Mouse (Mus musculus) intestine, embryonic 16.5 days (tissue): ENCODE data around the gene Gm26558. TPM values are rescaled to one million over a fixed set of nuclear protein-coding genes. Genes with fewer than 3 reads are reported as not detected.

Source experiments
- ATAC-seq: fragments of 200-750 bp; cut with Nextera tagmentation; 2 replicates; pipeline ENCODE4 v1.8.0; 2017; ENCODE audit warnings: moderate TSS enrichment, moderate library complexity
- H3K27ac ChIP-seq: fragments of 300-500 bp; sonication (generic); 2 replicates; pipeline ENCODE4 v1.5.1; 2014; ENCODE audit warnings: mild to moderate bottlenecking, low read length
- H3K27me3 ChIP-seq: fragments of 300-500 bp; sonication (generic); replicated peaks from 2 replicates; pipeline ENCODE4 v1.6.1; 2014; ENCODE audit warnings: low read length, control low read depth, mixed read lengths; ENCODE audit not compliant: control insufficient read depth, insufficient read depth
- H3K36me3 ChIP-seq: fragments of 300-500 bp; sonication (generic); 2 replicates; pipeline ENCODE4 v1.6.1; 2014; ENCODE audit warnings: low read length, control low read depth; ENCODE audit not compliant: control insufficient read depth, insufficient read depth
- H3K4me1 ChIP-seq: fragments of 300-500 bp; sonication (generic); 2 replicates; pipeline ENCODE4 v1.6.1; 2014; ENCODE audit warnings: low read length, control low read depth, mixed read lengths; ENCODE audit not compliant: control insufficient read depth, insufficient read depth
- H3K4me2 ChIP-seq: fragments of 300-500 bp; sonication (generic); 2 replicates; pipeline ENCODE4 v1.6.1; 2014; ENCODE audit warnings: low read depth, low read length, control low read depth
- H3K4me3 ChIP-seq: fragments of 300-500 bp; sonication (generic); 2 replicates; pipeline ENCODE4 v1.5.1; 2014; ENCODE audit warnings: mild to moderate bottlenecking, low read length
- H3K9ac ChIP-seq: fragments of 300-500 bp; sonication (generic); 2 replicates; pipeline ENCODE4 v1.6.1; 2014; ENCODE audit warnings: low read depth, low read length
- H3K9me3 ChIP-seq: fragments of 300-500 bp; sonication (generic); 2 replicates; pipeline ENCODE4 v1.6.1; 2016; ENCODE audit warnings: low read length, control low read depth; ENCODE audit not compliant: control insufficient read depth
- WGBS: fragments of 180-500 bp; shearing (Covaris S2); extraction: QIAGEN DNeasy Blood & Tissue Kit; methylation state at CpG from one replicate; pipeline ENCODE4 v1.1.7; 2014; 5-methylcytosine and 5-hydroxymethylcytosine counted together
- polyA plus RNA-seq: library from polyadenylated mRNA; unstranded; fragments of >200 nt; fragmentation: Nextera tagmentation; extraction: Ambion mirVana; gene quantifications from 2 replicates; pipeline ENCODE4 v1.2.1, GENCODE M21; 2015

The Gm26558 gene
- 2.5 and 3.0 TPM in 2 replicates for polyA plus RNA-seq

DNA sequence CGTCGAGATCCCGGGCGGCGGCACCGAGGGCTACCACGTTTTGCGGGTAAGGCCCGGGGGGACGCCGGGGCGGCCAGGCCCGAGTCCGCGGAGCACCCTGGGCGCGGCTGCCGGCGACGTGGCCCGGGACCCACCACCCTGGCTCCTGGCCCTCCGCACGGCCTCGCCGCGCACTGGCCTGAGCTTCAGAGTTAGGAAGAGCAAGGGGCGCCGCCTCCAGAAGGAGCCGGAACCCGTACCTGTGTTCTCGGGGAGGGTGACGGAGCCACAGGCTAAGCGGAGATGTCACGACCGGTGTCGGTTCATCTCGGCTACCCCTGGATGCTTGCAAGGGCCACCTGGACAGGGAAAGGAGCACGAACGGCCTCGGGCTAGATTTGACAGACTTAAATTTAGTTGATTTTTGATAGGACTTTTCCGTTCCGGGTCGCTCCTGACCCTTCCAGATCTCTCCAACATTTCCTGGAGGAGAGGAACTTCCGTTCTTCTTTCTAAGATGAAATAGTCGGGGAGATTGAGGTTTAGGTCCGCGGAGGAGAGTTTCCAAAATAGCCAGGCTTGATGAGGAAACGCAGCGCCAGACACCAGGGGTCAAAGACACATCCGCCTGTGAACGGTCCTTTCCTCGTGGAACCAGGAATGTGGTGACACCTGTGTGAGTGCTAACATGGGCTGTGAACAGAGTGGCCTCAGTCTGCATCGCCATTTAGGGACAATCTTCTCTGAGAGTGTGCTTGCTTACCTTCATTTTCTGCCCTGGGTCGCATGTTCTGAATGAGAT, at the start of gene Gm26558:
Gm26558 (minus strand) TSS at position 394 of the 781 bp plus-strand sequence.
- Histone ChIP-seq H3K4me3 (peak within 1 kb of the TSS; percentile 93), H3K9ac (peak within 1 kb of the TSS; percentile 96), H3K4me2 (peak within 1 kb of the TSS; percentile 76), H3K4me1 (peaks cover 14% of the 10 kb centered on the region), H3K36me3 (no peaks in the 10 kb centered on the region), H3K27me3 (no peaks in the 10 kb centered on the region), H3K9me3 (no peaks in the 10 kb centered on the region), H3K27ac (peak within 1 kb of the TSS; percentile 95)
- peak; percentile 82 for ATAC-seq
- WGBS: under 1% methylated on average over 54 of the region's 54 CpGs

DNA sequence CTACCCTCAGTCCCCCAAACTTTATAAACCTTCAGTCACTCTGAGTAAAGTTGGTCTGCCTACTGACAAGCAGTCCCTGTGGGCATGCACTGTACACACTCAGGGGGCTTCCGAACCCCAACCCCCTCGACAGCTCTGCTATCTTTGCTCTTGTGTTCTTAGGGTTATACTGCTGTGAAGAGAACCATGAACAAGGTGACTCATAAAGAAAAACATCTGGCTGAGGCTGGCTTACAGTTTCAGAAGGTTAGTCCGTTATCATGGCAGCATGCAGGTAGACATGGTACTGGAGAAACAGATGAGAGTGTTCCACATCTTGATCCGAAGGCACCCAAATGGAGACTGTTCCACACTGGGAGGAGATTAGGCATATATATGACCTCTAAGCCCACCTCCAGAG, 49.0 kb upstream of the Gm26558 start:
- H3K27me3 ChIP-seq: no peaks in the 10 kb centered on the region
- WGBS: 96% methylated on average over 4 of the region's 4 CpGs
- H3K36me3 ChIP-seq: peaks cover 13% of the 10 kb centered on the region; the same call in 1 of the 2 replicates
- ATAC-seq: no peak
- H3K4me3 ChIP-seq: no peak overlapping the region
- no peak overlapping the region for H3K9ac ChIP-seq
- H3K4me2 ChIP-seq: no peak overlapping the region
- H3K4me1 ChIP-seq: no peaks in the 10 kb centered on the region
- no peak overlapping the region for H3K27ac ChIP-seq
- H3K9me3 ChIP-seq: no peaks in the 10 kb centered on the region

DNA sequence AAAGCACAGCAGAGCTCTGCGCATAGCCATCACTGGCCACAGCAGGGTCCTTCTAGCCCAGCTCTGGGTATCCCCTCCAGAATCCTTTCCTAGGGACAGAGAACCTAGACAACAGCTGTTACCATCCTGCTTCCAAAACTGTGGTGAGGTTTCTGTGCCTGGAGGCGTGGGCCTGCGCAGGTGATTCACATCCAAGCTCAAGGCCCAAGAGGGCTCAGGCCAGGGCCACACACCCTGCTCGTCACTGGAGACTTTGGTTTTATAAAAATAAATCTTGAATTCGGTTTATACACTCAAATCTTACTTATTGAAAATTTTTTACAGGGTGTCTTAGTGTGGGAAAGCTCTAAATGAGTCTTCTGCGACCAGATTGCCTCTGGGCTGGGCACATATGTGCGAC, 48.3 kb upstream of the Gm26558 start:
- WGBS: 90% methylated on average over 7 of the region's 7 CpGs
- Histone ChIP-seq H3K36me3 (peaks cover 11% of the 10 kb centered on the region; the same call in 1 of the 2 replicates), H3K4me2 (no peak overlapping the region), H3K27me3 (no peaks in the 10 kb centered on the region), H3K4me3 (no peak overlapping the region), H3K27ac (no peak overlapping the region), H3K4me1 (no peaks in the 10 kb centered on the region), H3K9ac (no peak overlapping the region), H3K9me3 (no peaks in the 10 kb centered on the region)
- no peak for ATAC-seq

DNA sequence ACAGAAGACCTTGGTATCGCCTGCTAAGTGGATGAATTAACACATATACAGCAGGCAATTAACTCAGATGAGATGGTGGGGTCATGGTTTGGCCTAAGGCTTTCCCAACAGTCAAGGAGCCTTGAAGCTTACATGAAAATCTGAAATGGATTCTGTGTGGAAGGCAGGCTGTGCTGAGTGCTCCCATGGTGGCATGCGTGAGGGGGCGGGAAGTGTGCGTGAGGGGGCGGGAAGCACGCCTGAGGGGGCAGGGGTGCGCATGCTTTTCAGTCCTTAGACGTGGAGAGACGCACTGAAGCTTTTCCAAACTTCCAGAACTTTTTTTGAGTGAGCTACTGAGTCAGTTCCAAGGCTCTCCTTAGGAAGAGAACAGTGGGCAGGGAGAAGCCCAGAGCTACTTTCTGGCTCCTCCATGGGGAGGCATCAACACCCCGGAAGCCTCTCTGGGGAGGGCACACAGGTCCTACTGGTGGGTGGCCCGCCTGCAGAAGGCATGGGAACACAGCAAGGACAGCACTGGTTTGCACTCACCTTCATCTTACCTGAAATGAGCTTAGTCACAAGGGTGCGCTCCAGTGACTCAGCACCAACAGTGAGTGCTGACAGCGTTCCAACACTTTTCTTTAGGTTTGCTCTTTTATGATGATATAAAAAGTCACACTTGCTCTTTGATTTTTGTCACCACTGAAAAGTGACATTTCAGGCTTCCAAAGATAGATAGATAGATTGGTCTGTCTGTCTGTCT, 47.2 kb upstream of the Gm26558 start:
- Histone ChIP-seq H3K4me2 (no peak overlapping the region), H3K9ac (no peak overlapping the region), H3K27ac (no peak overlapping the region), H3K4me3 (no peak overlapping the region), H3K4me1 (peaks cover 4% of the 10 kb centered on the region; the same call in 1 of the 2 replicates), H3K9me3 (no peaks in the 10 kb centered on the region), H3K36me3 (peaks cover 6% of the 10 kb centered on the region; the same call in 1 of the 2 replicates), H3K27me3 (no peaks in the 10 kb centered on the region)
- 81% methylated on average over 13 of the region's 13 CpGs for WGBS
- no peak for ATAC-seq

DNA sequence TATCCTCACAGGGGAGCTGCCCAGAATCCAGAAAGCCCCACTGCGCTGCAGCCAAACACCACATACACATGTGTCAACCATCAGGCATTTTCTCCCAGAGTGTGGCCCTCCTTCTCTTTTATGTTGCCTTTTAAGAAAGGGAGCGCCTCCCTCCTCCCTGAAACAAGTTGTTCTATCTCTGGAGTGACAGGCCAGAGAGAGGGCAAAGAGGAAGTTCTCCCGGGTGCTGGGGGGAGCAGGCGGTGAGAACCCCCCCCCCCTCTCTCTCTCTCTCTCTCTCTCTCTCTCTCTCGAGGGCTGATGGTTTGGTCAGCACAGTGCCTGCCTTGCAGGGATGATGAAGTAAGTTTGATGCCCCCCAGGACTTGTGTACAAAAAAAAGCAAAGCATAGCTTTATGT, 40.5 kb upstream of the Gm26558 start:
- 44% methylated on average over 5 of the region's 5 CpGs for WGBS
- no peak overlapping the region for H3K9ac ChIP-seq

DNA sequence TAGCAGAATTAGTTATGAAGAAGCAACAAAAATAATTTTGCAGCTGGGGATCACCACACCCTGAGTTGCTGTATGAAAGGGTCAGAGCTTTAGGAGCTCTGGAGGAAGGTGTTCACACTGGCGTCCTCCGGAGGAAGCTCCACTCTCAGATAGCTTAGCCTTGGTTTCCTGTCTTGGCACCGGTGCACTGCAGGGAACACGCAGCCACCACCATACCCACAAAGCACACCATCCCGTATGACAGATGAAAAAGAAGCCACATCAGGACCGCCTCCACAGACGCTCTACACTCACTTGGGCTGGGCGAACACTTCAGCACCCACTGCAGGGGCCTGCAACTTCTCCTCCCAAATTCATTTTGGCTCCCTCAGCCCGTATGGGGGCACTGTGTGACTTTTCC, 39.7 kb upstream of the Gm26558 start:
- ATAC-seq: no peak
- no peak overlapping the region for H3K4me2 ChIP-seq
- no peaks in the 10 kb centered on the region for H3K36me3 ChIP-seq
- 71% methylated on average over 9 of the region's 9 CpGs for WGBS
- no peak overlapping the region for H3K9ac ChIP-seq
- no peaks in the 10 kb centered on the region for H3K27me3 ChIP-seq
- H3K4me1 ChIP-seq: peaks cover 4% of the 10 kb centered on the region; the same call in 1 of the 2 replicates
- H3K27ac ChIP-seq: no peak overlapping the region
- H3K4me3 ChIP-seq: no peak overlapping the region
- no peaks in the 10 kb centered on the region for H3K9me3 ChIP-seq

More for the DNA sequence above, 40.5 kb upstream of the Gm26558 start:
- H3K27me3 ChIP-seq: no peaks in the 10 kb centered on the region
- no peak for ATAC-seq
- peaks cover 4% of the 10 kb centered on the region; the same call in 1 of the 2 replicates for H3K4me1 ChIP-seq
- H3K9me3 ChIP-seq: no peaks in the 10 kb centered on the region
- no peak overlapping the region for H3K4me3 ChIP-seq
- H3K27ac ChIP-seq: no peak overlapping the region
- no peak overlapping the region for H3K4me2 ChIP-seq
- no peaks in the 10 kb centered on the region for H3K36me3 ChIP-seq

DNA sequence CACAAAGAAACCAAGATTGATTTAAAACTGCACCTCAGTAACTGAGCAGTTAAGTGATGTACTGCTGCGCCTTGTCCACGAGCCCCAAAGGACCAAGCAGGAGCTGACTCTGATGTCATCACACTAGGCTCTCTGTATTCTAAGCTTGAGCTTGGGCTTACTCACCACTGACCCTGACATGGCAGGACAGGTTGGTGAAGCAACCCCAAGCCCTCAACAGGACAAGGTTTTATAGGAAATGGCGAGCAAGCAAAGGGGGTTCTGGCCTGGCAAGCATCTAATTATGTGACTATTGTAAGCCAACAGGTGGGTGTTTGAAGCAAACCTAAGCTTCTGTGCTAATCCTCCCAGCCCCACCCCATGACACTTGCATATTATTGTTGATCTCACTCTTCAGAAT, 38.9 kb upstream of the Gm26558 start:
- Histone ChIP-seq H3K9ac (no peak overlapping the region), H3K9me3 (no peaks in the 10 kb centered on the region), H3K27ac (no peak overlapping the region), H3K4me2 (no peak overlapping the region), H3K4me1 (peaks cover 4% of the 10 kb centered on the region; the same call in 1 of the 2 replicates), H3K4me3 (no peak overlapping the region), H3K36me3 (no peaks in the 10 kb centered on the region), H3K27me3 (no peaks in the 10 kb centered on the region)
- ATAC-seq: no peak
- 89% methylated on average over 3 of the region's 3 CpGs for WGBS

DNA sequence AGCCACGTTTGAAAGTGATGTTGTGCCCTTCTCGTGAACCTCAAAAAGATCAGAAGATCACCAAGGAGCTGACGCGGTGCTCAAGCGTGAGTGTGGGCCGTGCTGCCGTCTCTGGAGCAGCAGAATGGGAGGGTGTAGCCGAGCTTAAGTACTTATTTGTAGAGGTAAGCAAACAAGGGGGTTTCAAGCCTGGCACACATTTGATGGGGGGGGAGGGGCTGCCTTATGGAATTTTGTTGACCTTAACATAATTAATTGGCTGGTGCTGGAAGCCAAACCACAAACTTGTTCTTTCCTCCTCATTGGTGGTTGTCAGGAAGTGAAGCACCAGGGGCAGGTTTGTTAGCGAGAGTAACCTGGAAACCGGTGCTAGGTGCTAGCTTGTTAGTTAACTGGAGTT, 33.8 kb upstream of the Gm26558 start:
- no peaks in the 10 kb centered on the region for H3K9me3 ChIP-seq
- H3K27ac ChIP-seq: no peak overlapping the region
- H3K4me3 ChIP-seq: no peak overlapping the region
- no peak overlapping the region for H3K9ac ChIP-seq
- no peaks in the 10 kb centered on the region for H3K27me3 ChIP-seq
- ATAC-seq: no peak
- no peak overlapping the region for H3K4me2 ChIP-seq
- no peaks in the 10 kb centered on the region for H3K4me1 ChIP-seq
- H3K36me3 ChIP-seq: peaks cover 16% of the 10 kb centered on the region
- 67% methylated on average over 10 of the region's 10 CpGs for WGBS

DNA sequence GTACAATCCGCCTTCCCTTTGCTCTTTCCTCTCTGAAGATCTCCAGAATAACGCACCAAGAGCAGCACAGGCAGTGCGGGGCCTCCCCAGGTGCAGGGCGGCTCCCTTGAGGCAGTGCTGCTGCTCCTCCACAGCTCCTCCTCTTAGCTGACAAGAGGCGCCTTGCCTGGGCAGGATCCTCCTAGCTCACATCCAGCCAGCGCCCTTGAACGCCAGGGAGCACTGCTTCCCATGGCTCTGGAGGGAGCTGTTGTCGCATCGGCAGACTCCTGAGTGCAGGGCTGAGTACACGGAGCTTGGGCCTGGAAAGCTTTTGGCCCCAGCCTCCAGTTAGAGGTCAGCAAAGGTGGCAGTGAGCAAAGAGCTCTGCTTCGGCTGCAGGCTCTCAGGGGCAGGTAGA, 28.3 kb upstream of the Gm26558 start:
- 78% methylated on average over 11 of the region's 11 CpGs for WGBS
- no peak overlapping the region for H3K9ac ChIP-seq
- H3K4me1 ChIP-seq: no peaks in the 10 kb centered on the region
- H3K4me3 ChIP-seq: no peak overlapping the region
- no peak for ATAC-seq
- no peak overlapping the region for H3K4me2 ChIP-seq
- no peak overlapping the region for H3K27ac ChIP-seq
- no peaks in the 10 kb centered on the region for H3K27me3 ChIP-seq
- no peaks in the 10 kb centered on the region for H3K9me3 ChIP-seq
- H3K36me3 ChIP-seq: peaks cover 38% of the 10 kb centered on the region
